Mouse (Mus musculus): ENCODE data around the gene Aff1.

The Aff1 gene

DNA sequence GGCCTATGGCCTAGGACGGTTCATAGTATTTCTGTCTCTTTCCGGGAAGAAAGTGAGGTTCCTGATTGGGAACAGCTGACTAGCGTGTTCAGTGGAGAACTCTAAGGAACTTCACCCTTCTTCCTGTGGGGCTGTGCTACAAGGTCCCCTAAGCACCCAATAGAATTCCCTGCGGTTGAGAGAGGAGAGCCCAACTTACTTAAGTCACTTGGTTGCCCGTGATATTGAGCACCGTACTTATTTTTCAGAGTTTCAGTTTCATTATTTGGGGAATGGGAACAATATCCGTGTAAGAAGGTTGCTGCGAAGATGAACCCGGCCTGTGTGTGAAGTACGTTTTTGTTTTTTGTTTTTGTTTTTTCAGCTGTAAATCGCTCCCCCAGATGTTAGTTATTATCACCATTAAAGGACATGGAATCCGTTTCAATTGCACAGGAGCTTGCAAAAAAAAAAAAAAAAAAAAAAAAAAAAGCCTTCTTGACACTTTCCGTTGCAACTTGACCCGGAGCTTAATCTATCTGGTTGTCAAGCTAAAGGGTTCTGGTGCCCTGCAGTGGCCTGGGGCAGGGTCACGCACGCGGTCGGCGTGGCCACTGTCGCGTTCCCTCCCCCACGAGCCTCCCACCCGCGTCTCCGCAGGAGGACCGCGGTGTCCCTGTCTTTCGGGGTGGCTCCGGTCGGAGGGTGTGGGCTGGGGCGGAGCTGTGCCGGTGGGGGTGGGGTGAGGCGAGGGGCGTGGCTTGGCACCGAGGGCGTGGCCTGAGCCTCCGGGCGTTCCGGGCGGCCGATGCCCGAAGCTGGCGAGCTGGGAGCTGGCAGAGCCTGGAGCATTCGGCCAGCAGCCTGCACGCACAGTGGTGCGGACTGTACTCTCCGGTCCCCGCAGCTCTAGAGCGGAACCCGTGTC lies at the start of gene Aff1:
TSS of gene Aff1 (plus strand) at position 751 of the 907 bp plus-strand sequence.
- peak; percentile 6 for DNase-seq (ENCODE audit: low read depth, low spot score)

- no peak for DNase-seq (ENCODE audit: low read depth, low spot score)
These were observed 48.0 kb upstream of the Aff1 start for GRCm38 (mm10) chr5:103644167-103644566.

DNA sequence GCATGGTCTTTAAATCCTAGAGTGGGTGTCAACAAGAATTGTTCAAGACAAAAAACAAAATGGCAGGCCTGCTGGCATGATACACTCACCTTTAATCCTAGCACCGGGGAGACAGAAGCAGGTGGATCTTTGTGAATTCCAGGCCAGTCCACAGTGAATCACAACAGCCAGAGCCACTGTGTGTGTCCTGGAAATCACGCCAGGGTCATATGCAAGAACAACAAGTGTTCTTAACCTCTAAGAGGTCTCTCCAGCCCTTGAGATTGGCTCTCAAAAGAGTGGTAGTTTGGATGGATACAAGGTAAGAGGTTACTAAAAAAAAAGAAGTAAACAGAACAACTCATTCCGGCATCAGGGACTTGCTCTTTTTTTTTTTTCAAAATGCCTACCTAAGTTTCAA lies 44.9 kb upstream of the Aff1 start:
- DNase-seq (ENCODE audit: low read depth, low spot score): no peak

- no peak for DNase-seq (ENCODE audit: low read depth, low spot score)
These were observed 37.9 kb upstream of the Aff1 start for GRCm38 (mm10) chr5:103654225-103654624.

- no peak for DNase-seq (ENCODE audit: low read depth, low spot score)
These were observed 37.4 kb upstream of the Aff1 start for GRCm38 (mm10) chr5:103654780-103655179.

DNA sequence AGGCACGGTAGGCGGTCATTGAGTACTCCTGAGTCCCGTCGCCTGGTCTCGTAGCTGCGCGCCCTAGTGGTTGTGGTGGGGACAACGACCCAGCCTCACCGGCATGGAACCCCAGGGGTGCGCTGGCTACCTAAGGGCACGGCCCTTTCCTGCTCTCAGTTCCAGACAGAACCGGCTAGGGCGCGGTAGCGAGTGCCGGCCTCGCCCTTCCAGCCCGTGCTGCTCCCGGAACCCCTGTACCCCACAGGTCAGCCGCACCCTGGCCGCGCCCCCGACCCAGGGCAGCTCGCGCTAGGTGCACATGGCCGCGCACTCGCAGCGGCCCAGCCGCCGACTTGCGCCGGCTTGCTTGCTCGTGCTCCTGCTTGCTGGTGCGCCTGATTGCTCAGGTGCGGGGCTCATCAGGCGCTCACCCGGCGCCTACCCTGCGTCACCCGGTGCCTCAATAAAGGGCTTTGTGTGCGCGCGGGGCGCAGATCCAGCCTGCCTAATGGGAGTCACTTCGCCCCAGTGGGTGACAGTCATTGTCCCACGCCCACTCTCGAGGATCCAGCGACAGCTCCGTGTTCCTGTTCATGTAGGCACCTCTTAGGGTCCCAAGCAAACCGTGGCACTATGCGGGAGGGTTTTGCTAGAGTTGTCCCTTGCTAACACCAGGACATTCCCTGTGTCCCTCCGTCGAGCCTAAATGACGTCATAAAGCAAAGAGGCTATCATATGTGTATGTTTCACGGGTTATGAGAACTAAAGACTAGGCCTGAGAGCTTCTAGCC lies 36.6 kb upstream of the Aff1 start, which contains the start of gene 1700016H13Rik:
TSS of gene 1700016H13Rik (minus strand) at position 665 of the 773 bp plus-strand sequence.
- DNase-seq (ENCODE audit: low read depth, low spot score): no peak

GRCm38 (mm10) chr5:103658921-103659320 lies 33.3 kb upstream of the Aff1 start:
- no peak for DNase-seq (ENCODE audit: low read depth, low spot score)

- DNase-seq (ENCODE audit: low read depth, low spot score): peak; percentile 36
These were observed 32.6 kb upstream of the Aff1 start for GRCm38 (mm10) chr5:103659571-103659970.

DNA sequence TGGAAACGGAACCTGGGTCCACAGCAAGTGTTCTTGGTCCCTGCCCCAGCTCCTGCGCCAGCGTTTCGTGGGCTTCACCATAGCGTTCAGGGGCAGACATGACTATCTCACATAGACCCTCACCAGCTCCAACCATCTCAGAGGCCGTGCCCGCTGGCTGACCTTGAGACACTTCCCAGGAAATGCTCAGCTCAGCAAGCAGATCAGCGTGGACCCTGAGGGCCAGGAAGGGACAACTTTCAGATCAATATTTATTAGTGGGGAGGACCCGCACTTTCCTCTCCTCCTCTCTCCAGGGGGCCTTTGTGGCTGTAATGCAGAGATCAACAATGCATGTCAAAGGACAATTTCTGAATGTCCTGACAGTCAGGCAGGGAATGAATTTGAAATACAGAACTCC lies 27.2 kb upstream of the Aff1 start:
- DNase-seq (ENCODE audit: low read depth, low spot score): no peak

GRCm38 (mm10) chr5:103665876-103666275 lies 26.3 kb upstream of the Aff1 start:
- DNase-seq (ENCODE audit: low read depth, low spot score): no peak

GRCm38 (mm10) chr5:103671858-103672257 lies 20.3 kb upstream of the Aff1 start:
- DNase-seq (ENCODE audit: low read depth, low spot score): no peak

- DNase-seq (ENCODE audit: low read depth, low spot score): no peak
These were observed 18.6 kb upstream of the Aff1 start for GRCm38 (mm10) chr5:103673611-103674010.

DNA sequence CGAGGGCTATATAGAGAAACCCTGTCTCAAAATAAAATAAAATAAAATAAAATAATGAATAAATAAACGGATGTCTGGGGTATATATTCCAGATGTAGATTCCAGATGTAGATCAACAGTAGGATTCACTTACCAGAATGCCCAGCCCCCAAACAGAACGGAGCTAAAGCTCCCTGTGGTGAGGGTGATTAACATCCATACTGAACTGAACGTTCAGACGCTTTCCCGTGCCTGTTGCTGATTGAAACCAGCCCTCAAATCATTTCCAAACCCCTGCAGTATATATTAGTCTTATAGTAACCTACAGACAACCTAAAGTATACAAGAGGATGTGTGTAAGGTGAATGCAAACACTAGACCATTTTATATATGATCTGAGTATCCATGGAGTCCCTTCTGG lies 17.7 kb upstream of the Aff1 start:
- no peak for DNase-seq (ENCODE audit: low read depth, low spot score)

DNA sequence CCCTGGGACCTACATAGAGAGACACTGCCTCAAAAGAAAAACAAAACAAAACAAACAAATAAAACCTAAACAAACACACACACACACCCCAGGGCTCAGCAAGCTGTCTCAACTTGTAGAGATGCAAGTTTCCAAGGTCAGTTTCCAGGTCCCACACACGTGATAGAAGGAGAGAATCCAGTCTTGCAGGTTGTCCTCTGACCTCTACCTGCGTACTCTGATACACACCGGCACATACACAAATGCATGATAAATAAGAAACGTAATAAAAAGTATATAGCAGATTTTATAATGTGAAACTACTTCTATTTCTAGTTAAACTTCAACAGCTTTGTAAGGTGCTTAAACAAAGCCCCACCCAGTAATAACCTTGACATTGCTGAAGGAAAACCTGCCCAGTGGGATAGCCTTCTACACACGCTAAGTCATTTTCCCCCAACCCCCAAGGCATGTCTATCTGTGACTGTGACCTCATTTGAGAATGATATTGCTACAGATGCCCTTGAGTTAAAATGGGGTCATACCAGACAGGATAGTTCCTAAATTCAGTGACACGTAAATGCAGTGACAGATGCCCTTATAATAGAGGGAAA lies 15.8 kb upstream of the Aff1 start:
- DNase-seq (ENCODE audit: low read depth, low spot score): no peak

DNA sequence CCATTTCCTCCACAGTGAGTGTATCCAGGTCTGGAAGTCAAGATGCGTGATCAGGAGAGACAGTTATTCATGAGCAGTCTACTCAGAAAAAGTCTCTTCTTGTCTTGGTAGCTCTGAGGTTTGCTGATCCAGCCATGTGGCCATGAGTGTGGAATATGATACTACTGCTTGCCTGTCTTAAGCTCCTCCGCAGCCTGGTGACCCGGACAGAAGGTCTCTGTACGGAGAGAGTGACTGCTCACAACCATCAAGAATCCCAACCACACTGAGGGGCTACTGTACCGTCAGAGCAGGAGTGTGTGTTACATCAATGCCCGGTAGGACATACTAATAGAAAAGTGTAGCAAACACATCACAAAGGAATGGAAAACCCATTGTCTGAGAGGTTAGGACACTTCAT lies 14.3 kb upstream of the Aff1 start:
- no peak for DNase-seq (ENCODE audit: low read depth, low spot score)

DNA sequence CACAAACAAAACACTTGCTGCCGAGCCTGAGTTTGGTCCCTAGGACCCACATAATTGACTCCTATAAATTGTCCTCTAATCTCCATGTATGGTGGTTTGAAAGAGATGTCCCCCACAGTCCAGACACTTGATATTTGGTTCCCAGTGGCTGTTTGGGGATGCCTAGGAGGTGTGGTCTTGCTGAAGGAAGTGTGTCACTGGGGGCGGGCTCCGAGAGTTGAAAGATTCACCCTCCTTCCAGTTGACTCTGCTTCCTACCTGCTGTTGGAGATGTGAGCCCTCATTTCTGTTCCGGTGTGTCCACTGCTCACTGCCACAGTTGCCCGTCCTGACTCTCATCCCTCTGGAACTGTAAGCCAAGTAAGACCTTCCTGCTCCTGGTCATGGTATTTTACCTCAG lies 13.2 kb upstream of the Aff1 start:
- no peak for DNase-seq (ENCODE audit: low read depth, low spot score)

GRCm38 (mm10) chr5:103680381-103680780 lies 11.8 kb upstream of the Aff1 start:
- DNase-seq (ENCODE audit: low read depth, low spot score): no peak

DNA sequence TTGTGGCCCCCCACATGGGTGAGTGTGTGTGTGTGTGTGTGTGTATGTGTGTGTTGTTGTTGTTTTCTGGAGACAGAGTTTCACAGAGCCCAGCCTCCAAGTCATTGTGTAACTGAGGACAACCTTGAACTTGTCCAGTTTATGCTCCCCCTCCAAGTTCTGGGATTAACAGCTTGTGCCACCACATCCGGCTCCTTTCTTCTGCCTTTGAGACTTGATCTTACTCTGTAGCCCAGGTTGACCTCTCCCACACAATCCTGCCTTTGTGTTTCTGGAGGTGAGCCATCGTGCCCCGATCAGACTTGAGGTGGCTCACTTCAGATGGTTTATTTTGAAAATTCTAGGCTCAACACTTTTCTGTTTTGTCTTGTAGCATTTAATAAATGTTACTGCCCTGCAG lies 10.3 kb upstream of the Aff1 start:
- no peak for DNase-seq (ENCODE audit: low read depth, low spot score)

DNA sequence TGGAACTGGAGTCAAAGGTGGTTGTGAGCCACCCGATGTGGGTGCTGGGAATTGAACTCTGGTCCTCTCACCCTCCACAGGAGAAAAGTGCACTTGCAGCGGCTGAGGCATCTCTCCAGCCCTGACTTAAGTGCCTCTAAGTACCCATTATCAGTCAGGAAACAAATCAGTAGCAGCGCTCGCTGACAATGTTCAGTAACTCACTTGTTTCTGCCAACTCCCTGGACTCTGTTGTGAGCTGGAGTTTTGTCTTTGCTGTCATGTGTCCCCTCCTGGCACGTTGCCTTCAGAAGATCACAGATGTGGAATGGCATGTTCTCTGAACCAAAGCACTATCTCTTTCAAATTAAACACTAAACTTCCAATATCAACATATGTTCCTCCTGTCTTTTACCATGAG lies 2.5 kb upstream of the Aff1 start:
- DNase-seq (ENCODE audit: low read depth, low spot score): no peak

GRCm38 (mm10) chr5:103690190-103690589 lies 2.0 kb upstream of the Aff1 start:
- no peak for DNase-seq (ENCODE audit: low read depth, low spot score)

- no peak for DNase-seq (ENCODE audit: low read depth, low spot score)
These were observed 1.0 kb upstream of the Aff1 start for GRCm38 (mm10) chr5:103691171-103691570.

- DNase-seq (ENCODE audit: low read depth, low spot score): no peak
These were observed 412 bp downstream of the Aff1 start for GRCm38 (mm10) chr5:103692531-103693040.
